Mouse (Mus musculus) ES-Bruce4 (cell line): Measurements from ENCODE around the gene Coasy.

Source experiments
- CTCF ChIP-seq: IDR thresholded peaks from one replicate; pipeline ENCODE4 v1.8.1; 2011; ENCODE audit warnings: low read depth, low read length
- POLR2A ChIP-seq: IDR thresholded peaks from one replicate; pipeline ENCODE4 v1.8.1; 2011; ENCODE audit warnings: low read length; ENCODE audit not compliant: insufficient read depth

GRCm38 (mm10) chr11:101089931-101090330 lies 7.6 kb downstream of the Coasy start:
- TF ChIP-seq CTCF (no peak), POLR2A (no peak)
